Mouse (Mus musculus): ENCODE measurements around the gene Acaa1a. TPM values are rescaled to one million over a fixed set of nuclear protein-coding genes. Genes with fewer than 3 reads are reported as not detected.

Acaa1a gene
- polyA plus RNA-seq, 1 experiment from 2014 or later = 92.0 TPM

DNA sequence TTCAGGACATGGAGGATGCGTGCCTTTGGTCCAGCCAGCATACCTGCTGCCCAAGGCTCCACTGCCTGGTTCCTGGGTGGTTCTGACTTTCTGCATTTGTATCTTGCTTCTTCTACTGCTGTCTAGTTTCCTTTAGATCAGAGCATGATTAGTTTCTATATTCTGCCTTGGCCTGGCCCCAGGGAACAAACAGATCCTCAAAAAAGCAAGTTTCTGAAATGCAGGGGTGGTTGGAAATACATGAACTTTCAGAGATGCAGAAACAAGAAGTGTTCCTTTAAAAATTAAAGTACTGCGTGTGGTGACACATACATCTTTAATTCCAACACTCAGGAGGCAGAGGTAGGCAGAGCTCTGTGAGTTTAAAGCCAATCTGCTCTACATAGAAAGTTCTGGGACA is 4.6 kb upstream of the Acaa1a start:
- Histone ChIP-seq H3K27me3 (replicated peaks; ENCODE audit: control insufficient read depth, insufficient read depth, low read length) (no peaks in the 10 kb centered on the region), H3K36me3 (ENCODE audit: control insufficient read depth, insufficient read depth, low read length) (no peaks in the 10 kb centered on the region), H3K4me2 (ENCODE audit: low read length) (no peak overlapping the region), H3K4me1 (ENCODE audit: control insufficient read depth, insufficient read depth, low read length) (peaks cover 6% of the 10 kb centered on the region), H3K4me3 (ENCODE audit: low read depth, low read length) (no peak overlapping the region), H3K27ac (ENCODE audit: low read depth, low read length) (no peak overlapping the region), H3K9me3 (replicated peaks; ENCODE audit: control insufficient read depth, low read length) (no peaks in the 10 kb centered on the region), H3K9ac (ENCODE audit: low read length) (no peak overlapping the region)
- WGBS = 80% methylated on average over 2 of the region's 2 CpGs
- ATAC-seq (no peak), DNase-seq (ENCODE audit: low spot score) (no peak)

- H3K36me3 ChIP-seq (ENCODE audit: control insufficient read depth, insufficient read depth, low read length) = no peaks in the 10 kb centered on the region
- no peak overlapping the region for H3K4me3 ChIP-seq (ENCODE audit: low read depth, low read length)
- peaks cover 8% of the 10 kb centered on the region for H3K4me1 ChIP-seq (ENCODE audit: control insufficient read depth, insufficient read depth, low read length)
- H3K9me3 ChIP-seq (replicated peaks; ENCODE audit: control insufficient read depth, low read length) = no peaks in the 10 kb centered on the region
- no peaks in the 10 kb centered on the region for H3K27me3 ChIP-seq (replicated peaks; ENCODE audit: control insufficient read depth, insufficient read depth, low read length)
- DNase-seq (ENCODE audit: low spot score) = no peak
- ATAC-seq = no peak
- 82% methylated on average over 4 of the region's 4 CpGs for WGBS
- no peak overlapping the region for H3K4me2 ChIP-seq (ENCODE audit: low read length)
- no peak overlapping the region for H3K27ac ChIP-seq (ENCODE audit: low read depth, low read length)
- H3K9ac ChIP-seq (ENCODE audit: low read length) = no peak overlapping the region
Observed at GRCm38 (mm10) chr9:119335571-119335970, 3.9 kb upstream of the Acaa1a start.

- ATAC-seq (no peak), DNase-seq (ENCODE audit: low spot score) (no peak)
- Histone ChIP-seq H3K27ac (ENCODE audit: low read depth, low read length) (no peak overlapping the region), H3K36me3 (ENCODE audit: control insufficient read depth, insufficient read depth, low read length) (peaks cover under 1% of the 10 kb centered on the region; the same call in 1 of the 2 replicates), H3K4me3 (ENCODE audit: low read depth, low read length) (no peak overlapping the region), H3K4me1 (ENCODE audit: control insufficient read depth, insufficient read depth, low read length) (peaks cover 17% of the 10 kb centered on the region), H3K4me2 (ENCODE audit: low read length) (no peak overlapping the region), H3K27me3 (replicated peaks; ENCODE audit: control insufficient read depth, insufficient read depth, low read length) (no peaks in the 10 kb centered on the region), H3K9ac (ENCODE audit: low read length) (no peak overlapping the region), H3K9me3 (replicated peaks; ENCODE audit: control insufficient read depth, low read length) (no peaks in the 10 kb centered on the region)
- 91% methylated on average over 14 of the region's 14 CpGs for WGBS
Observed at GRCm38 (mm10) chr9:119337842-119338241, 1.6 kb upstream of the Acaa1a start.

DNA sequence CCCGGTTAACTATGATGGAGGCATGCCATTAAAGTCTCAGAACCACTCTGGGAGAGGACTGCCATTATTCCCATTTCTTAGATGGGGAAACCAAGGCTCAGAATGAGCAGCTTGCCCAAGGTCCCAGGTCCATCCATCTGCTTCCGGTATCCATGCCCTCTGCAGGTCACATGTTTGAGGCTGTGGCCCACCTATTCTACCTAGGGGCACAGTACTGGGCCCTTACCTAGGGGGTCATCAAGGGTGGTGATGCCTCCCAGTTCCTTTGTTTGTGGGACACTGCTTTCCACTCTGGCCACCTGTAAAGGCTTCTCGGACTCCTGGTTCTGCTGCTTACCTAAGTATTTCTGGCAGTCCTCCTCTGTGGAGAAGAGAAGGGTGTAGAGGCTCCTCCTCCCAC is 1.1 kb upstream of the Acaa1a start:
- no peak overlapping the region for H3K4me3 ChIP-seq (ENCODE audit: low read depth, low read length)
- ATAC-seq = no peak

DNA sequence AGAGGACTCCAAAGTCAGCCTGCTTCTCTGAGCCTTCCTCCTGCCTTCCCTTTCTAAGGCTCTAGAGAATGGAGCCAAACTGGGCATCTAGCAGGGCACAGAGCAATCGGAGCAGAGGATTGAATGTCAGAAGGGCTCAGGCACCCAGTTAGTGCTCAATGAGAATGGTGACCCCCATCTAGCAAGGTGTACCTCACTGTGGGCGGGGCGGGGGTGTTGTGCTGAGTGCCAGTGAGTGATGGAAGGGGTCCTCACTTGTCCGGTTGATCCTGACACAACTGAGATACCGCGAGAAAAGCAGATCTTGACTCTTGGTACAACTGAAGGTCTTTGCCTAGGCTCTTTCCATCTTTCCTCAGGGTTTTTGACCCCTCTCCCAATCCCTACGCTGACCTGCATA is 370 bp upstream of the Acaa1a start:
- H3K9ac ChIP-seq (ENCODE audit: low read length) = peak overlapping the region; percentile 62; the same call in 1 of the 2 replicates

More for the DNA sequence above, 1.1 kb upstream of the Acaa1a start:
- no peaks in the 10 kb centered on the region for H3K27me3 ChIP-seq (replicated peaks; ENCODE audit: control insufficient read depth, insufficient read depth, low read length)
- WGBS = 96% methylated on average over 3 of the region's 3 CpGs
- H3K27ac ChIP-seq (ENCODE audit: low read depth, low read length) = no peak overlapping the region
- no peaks in the 10 kb centered on the region for H3K9me3 ChIP-seq (replicated peaks; ENCODE audit: control insufficient read depth, low read length)
- H3K4me2 ChIP-seq (ENCODE audit: low read length) = no peak overlapping the region
- peaks cover 19% of the 10 kb centered on the region for H3K4me1 ChIP-seq (ENCODE audit: control insufficient read depth, insufficient read depth, low read length)
- H3K9ac ChIP-seq (ENCODE audit: low read length) = no peak overlapping the region
- DNase-seq (ENCODE audit: low spot score) = no peak
- peaks cover 6% of the 10 kb centered on the region for H3K36me3 ChIP-seq (ENCODE audit: control insufficient read depth, insufficient read depth, low read length)

DNA sequence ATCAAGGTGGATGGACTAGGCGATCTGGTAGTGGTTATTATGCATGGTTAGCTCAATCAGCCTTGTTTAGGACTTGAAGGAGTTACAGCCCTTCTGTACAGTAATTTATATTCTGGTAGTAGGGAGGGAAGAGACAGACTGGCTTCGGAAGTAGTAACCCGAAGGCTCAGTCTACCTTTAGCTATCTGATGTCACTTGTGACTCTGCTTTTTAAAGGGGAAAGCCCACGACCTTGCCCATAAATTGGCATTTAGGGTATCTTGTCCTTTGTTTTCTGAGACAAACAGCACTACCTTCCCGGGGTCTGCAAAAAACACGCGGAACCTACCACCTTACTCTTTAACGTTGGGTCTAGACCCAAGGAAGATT is 720 bp downstream of the Acaa1a start:
- H3K27ac ChIP-seq (ENCODE audit: low read depth, low read length) = no peak overlapping the region
- peaks cover 23% of the 10 kb centered on the region for H3K36me3 ChIP-seq (ENCODE audit: control insufficient read depth, insufficient read depth, low read length)
- no peaks in the 10 kb centered on the region for H3K27me3 ChIP-seq (replicated peaks; ENCODE audit: control insufficient read depth, insufficient read depth, low read length)
- H3K4me1 ChIP-seq (ENCODE audit: control insufficient read depth, insufficient read depth, low read length) = peaks cover 20% of the 10 kb centered on the region
- H3K9ac ChIP-seq (ENCODE audit: low read length) = peak overlapping the region; percentile 62
- no peaks in the 10 kb centered on the region for H3K9me3 ChIP-seq (replicated peaks; ENCODE audit: control insufficient read depth, low read length)
- DNase-seq (ENCODE audit: low spot score) (no peak), ATAC-seq (no peak)
- peak overlapping the region; percentile 70 for H3K4me2 ChIP-seq (ENCODE audit: low read length)
- 4% methylated on average over 8 of the region's 8 CpGs for WGBS
- peak overlapping the region; percentile 66 for H3K4me3 ChIP-seq (ENCODE audit: low read depth, low read length)

More for the DNA sequence above, 370 bp upstream of the Acaa1a start:
- H3K4me3 ChIP-seq (ENCODE audit: low read depth, low read length) = peak overlapping the region; percentile 66
- peaks cover 13% of the 10 kb centered on the region for H3K36me3 ChIP-seq (ENCODE audit: control insufficient read depth, insufficient read depth, low read length)
- 49% methylated on average over 7 of the region's 7 CpGs for WGBS
- peaks cover 20% of the 10 kb centered on the region for H3K4me1 ChIP-seq (ENCODE audit: control insufficient read depth, insufficient read depth, low read length)
- ATAC-seq = no peak
- H3K27me3 ChIP-seq (replicated peaks; ENCODE audit: control insufficient read depth, insufficient read depth, low read length) = no peaks in the 10 kb centered on the region
- DNase-seq (ENCODE audit: low spot score) = no peak
- H3K9me3 ChIP-seq (replicated peaks; ENCODE audit: control insufficient read depth, low read length) = no peaks in the 10 kb centered on the region
- H3K4me2 ChIP-seq (ENCODE audit: low read length) = peak overlapping the region; percentile 70
- no peak overlapping the region for H3K27ac ChIP-seq (ENCODE audit: low read depth, low read length)

GRCm38 (mm10) chr9:119340909-119341816 is 1.7 kb downstream of the Acaa1a start, which contains the start of gene Myd88:
TSS of gene Myd88 (minus strand) at chr9:119341411.
- Histone ChIP-seq H3K4me1 (ENCODE audit: control insufficient read depth, insufficient read depth, low read length) (peaks cover 20% of the 10 kb centered on the region), H3K27me3 (replicated peaks; ENCODE audit: control insufficient read depth, insufficient read depth, low read length) (no peaks in the 10 kb centered on the region)

GRCm38 (mm10) chr9:119342728-119343127 is 3.3 kb downstream of the Acaa1a start:
- no peak for DNase-seq (ENCODE audit: low spot score)
- Histone ChIP-seq H3K36me3 (ENCODE audit: control insufficient read depth, insufficient read depth, low read length) (peaks cover 46% of the 10 kb centered on the region), H3K9ac (ENCODE audit: low read length) (no peak overlapping the region), H3K4me2 (ENCODE audit: low read length) (no peak overlapping the region), H3K27me3 (replicated peaks; ENCODE audit: control insufficient read depth, insufficient read depth, low read length) (no peaks in the 10 kb centered on the region), H3K4me3 (ENCODE audit: low read depth, low read length) (no peak overlapping the region), H3K27ac (ENCODE audit: low read depth, low read length) (no peak overlapping the region), H3K4me1 (ENCODE audit: control insufficient read depth, insufficient read depth, low read length) (peaks cover 20% of the 10 kb centered on the region), H3K9me3 (replicated peaks; ENCODE audit: control insufficient read depth, low read length) (no peaks in the 10 kb centered on the region)
- 89% methylated on average over 7 of the region's 7 CpGs for WGBS
- no peak for ATAC-seq

More at GRCm38 (mm10) chr9:119340909-119341816, 1.7 kb downstream of the Acaa1a start, which contains the start of gene Myd88:
- Histone ChIP-seq H3K36me3 (ENCODE audit: control insufficient read depth, insufficient read depth, low read length) (peaks cover 32% of the 10 kb centered on the region), H3K27ac (ENCODE audit: low read depth, low read length) (peak within 1 kb of the TSS; percentile 82), H3K9me3 (replicated peaks; ENCODE audit: control insufficient read depth, low read length) (no peaks in the 10 kb centered on the region), H3K4me3 (ENCODE audit: low read depth, low read length) (peak within 1 kb of the TSS; percentile 66), H3K4me2 (ENCODE audit: low read length) (peak within 1 kb of the TSS; percentile 70), H3K9ac (ENCODE audit: low read length) (peak within 1 kb of the TSS; percentile 78)
- peak; percentile 97 for DNase-seq (ENCODE audit: low spot score)
- WGBS = under 1% methylated on average over 66 of the region's 68 CpGs
- ATAC-seq = peak; percentile 98

- Histone ChIP-seq H3K9ac (ENCODE audit: low read length) (no peak overlapping the region), H3K27me3 (replicated peaks; ENCODE audit: control insufficient read depth, insufficient read depth, low read length) (no peaks in the 10 kb centered on the region), H3K9me3 (replicated peaks; ENCODE audit: control insufficient read depth, low read length) (no peaks in the 10 kb centered on the region), H3K4me3 (ENCODE audit: low read depth, low read length) (no peak overlapping the region), H3K36me3 (ENCODE audit: control insufficient read depth, insufficient read depth, low read length) (peaks cover 70% of the 10 kb centered on the region), H3K4me2 (ENCODE audit: low read length) (no peak overlapping the region), H3K4me1 (ENCODE audit: control insufficient read depth, insufficient read depth, low read length) (peaks cover 11% of the 10 kb centered on the region; the same call in 1 of the 2 replicates), H3K27ac (ENCODE audit: low read depth, low read length) (no peak overlapping the region)
- no peak for ATAC-seq
- no peak for DNase-seq (ENCODE audit: low spot score)
- 97% methylated on average over 8 of the region's 8 CpGs for WGBS
Observed at GRCm38 (mm10) chr9:119346376-119346775, 6.9 kb downstream of the Acaa1a start.
